Mouse (Mus musculus) heart, embryonic 11.5 days (tissue): ENCODE measurements around the gene Cldn5. TPM values are rescaled to one million over a fixed set of nuclear protein-coding genes. Genes with fewer than 3 reads are reported as not detected.
A peak's percentile ranks its signal among the peaks of the same experiment; 100 is the strongest.

Source experiments
- ATAC-seq: fragments of 200-750 bp; cut with Nextera tagmentation; replicated peaks from 2 replicates; pipeline ENCODE4 v1.8.0; 2017; ENCODE audit warnings: moderate library complexity; ENCODE audit not compliant: insufficient number of reproducible peaks, low FRiP score, low TSS enrichment
- H3K27ac ChIP-seq: fragments of 300-500 bp; sonication (generic); 2 replicates; pipeline ENCODE4 v1.5.1; 2014; ENCODE audit warnings: mild to moderate bottlenecking, low read depth, low read length
- H3K27me3 ChIP-seq: fragments of 300-500 bp; sonication (generic); 2 replicates; pipeline ENCODE4 v1.6.1; 2014; ENCODE audit warnings: mild to moderate bottlenecking, low read length, mixed read lengths; ENCODE audit not compliant: control insufficient read depth, insufficient read depth
- H3K36me3 ChIP-seq: fragments of 300-500 bp; sonication (generic); 2 replicates; pipeline ENCODE4 v1.6.1; 2014; ENCODE audit warnings: mild to moderate bottlenecking, low read length, moderate library complexity, mixed read lengths; ENCODE audit not compliant: control insufficient read depth, insufficient read depth
- H3K4me1 ChIP-seq: fragments of 300-500 bp; sonication (generic); 2 replicates; pipeline ENCODE4 v1.6.1; 2014; ENCODE audit warnings: low read length; ENCODE audit not compliant: control insufficient read depth, insufficient read depth
- H3K4me2 ChIP-seq: fragments of 300-500 bp; sonication (generic); 2 replicates; pipeline ENCODE4 v1.6.1; 2014; ENCODE audit warnings: mild to moderate bottlenecking, moderate library complexity
- H3K4me3 ChIP-seq: fragments of 300-500 bp; sonication (generic); 2 replicates; pipeline ENCODE4 v1.5.1; 2014; ENCODE audit warnings: low read depth, low read length
- H3K9ac ChIP-seq: fragments of 300-500 bp; sonication (generic); 2 replicates; pipeline ENCODE4 v1.6.1; 2014; ENCODE audit warnings: mild to moderate bottlenecking, low read depth, low read length, moderate library complexity
- H3K9me3 ChIP-seq: fragments of 300-500 bp; sonication (generic); replicated peaks from 2 replicates; pipeline ENCODE4 v1.6.1; 2016; ENCODE audit warnings: low read length; ENCODE audit not compliant: control insufficient read depth
- WGBS: fragments of 180-500 bp; shearing (Covaris S2); extraction: QIAGEN DNeasy Blood & Tissue Kit; methylation state at CpG from one replicate; pipeline ENCODE4 v1.1.7; 2014; ENCODE audit not compliant: insufficient replicate concordance; 5-methylcytosine and 5-hydroxymethylcytosine counted together
- polyA plus RNA-seq: library from polyadenylated mRNA; unstranded; fragments of >200 nt; fragmentation: Nextera tagmentation; extraction: Ambion mirVana; gene quantifications from 2 replicates; pipeline ENCODE4 v1.2.1, GENCODE M21; 2014

Gene Cldn5
- polyA plus RNA-seq, 1 experiment from 2014 or later = 6.6 TPM

- no peaks in the 10 kb centered on the region for H3K9me3 ChIP-seq
- no peak overlapping the region for H3K9ac ChIP-seq
- H3K4me3 ChIP-seq = no peak overlapping the region
- H3K4me2 ChIP-seq = no peak overlapping the region
- no peaks in the 10 kb centered on the region for H3K4me1 ChIP-seq
- H3K36me3 ChIP-seq = no peaks in the 10 kb centered on the region
- H3K27me3 ChIP-seq = no peaks in the 10 kb centered on the region
- H3K27ac ChIP-seq = no peak overlapping the region
- ATAC-seq = no peak
- WGBS = 80% methylated on average over 11 of the region's 11 CpGs
Observed at GRCm38 (mm10) chr16:18751101-18751500, 25.5 kb upstream of the Cldn5 start.

DNA sequence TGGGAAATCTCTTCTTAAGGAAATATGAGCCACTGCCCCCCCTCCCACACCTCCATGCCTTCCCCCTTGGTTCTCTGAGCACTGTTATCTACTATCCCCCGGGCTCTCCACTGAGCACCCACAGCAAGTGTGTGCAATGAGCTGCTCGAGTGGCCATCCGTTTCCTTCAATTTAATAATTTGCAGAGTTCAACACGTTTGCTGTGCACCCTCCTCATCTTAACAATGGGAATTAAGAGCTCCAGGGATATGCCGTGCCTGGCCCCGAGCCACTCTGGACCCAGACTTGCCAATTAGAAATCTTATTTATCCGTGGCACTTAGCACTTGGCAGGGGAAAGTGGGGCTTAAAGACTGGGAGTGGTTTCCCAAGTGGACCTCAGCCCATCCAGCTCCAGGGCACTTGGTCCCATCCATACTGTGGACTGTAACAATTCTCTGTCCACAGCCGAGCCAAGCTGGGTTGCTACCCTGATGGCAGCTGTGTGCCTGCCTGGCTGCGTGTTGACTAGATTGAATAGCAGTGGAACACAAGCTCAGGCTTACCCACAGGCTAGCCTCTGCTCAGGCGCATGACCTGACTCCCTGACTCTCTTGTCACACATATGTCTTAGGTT, 24.7 kb upstream of the Cldn5 start:
- WGBS = 69% methylated on average over 10 of the region's 10 CpGs
- ATAC-seq = no peak
- H3K9me3 ChIP-seq = no peaks in the 10 kb centered on the region
- no peaks in the 10 kb centered on the region for H3K36me3 ChIP-seq
- H3K27me3 ChIP-seq = no peaks in the 10 kb centered on the region
- no peak overlapping the region for H3K9ac ChIP-seq
- no peaks in the 10 kb centered on the region for H3K4me1 ChIP-seq
- H3K4me3 ChIP-seq = no peak overlapping the region
- H3K4me2 ChIP-seq = no peak overlapping the region
- H3K27ac ChIP-seq = no peak overlapping the region

DNA sequence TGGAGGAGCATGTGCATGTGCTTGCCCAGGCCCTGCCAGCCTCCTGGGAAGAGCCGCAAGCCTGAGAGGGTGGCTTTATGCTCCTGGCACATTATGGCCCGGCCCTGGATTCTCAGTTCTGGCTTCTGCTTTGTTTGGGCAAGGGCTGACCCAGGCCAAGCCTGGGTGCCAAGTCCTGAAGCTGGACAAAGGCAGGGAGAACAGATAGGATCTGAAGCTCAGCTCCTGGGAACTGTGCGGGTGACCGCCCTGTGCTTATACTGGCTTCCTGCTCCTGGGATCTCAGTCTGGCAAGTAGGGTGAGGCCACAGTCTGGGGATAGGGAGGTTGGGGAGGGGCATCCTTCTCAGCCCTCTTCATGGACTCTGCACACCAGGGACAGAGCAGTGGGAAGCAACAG, 14.9 kb upstream of the Cldn5 start:
- H3K4me2 ChIP-seq = no peak overlapping the region
- no peaks in the 10 kb centered on the region for H3K27me3 ChIP-seq
- no peak overlapping the region for H3K4me3 ChIP-seq
- H3K9me3 ChIP-seq = no peaks in the 10 kb centered on the region
- WGBS = 70% methylated on average over 4 of the region's 4 CpGs
- no peak for ATAC-seq
- H3K36me3 ChIP-seq = no peaks in the 10 kb centered on the region
- H3K9ac ChIP-seq = no peak overlapping the region
- no peak overlapping the region for H3K27ac ChIP-seq
- no peaks in the 10 kb centered on the region for H3K4me1 ChIP-seq

GRCm38 (mm10) chr16:18762960-18763359, 13.7 kb upstream of the Cldn5 start:
- 67% methylated on average over 3 of the region's 3 CpGs for WGBS
- no peaks in the 10 kb centered on the region for H3K36me3 ChIP-seq
- no peak for ATAC-seq
- no peak overlapping the region for H3K4me3 ChIP-seq
- no peak overlapping the region for H3K9ac ChIP-seq
- H3K9me3 ChIP-seq = no peaks in the 10 kb centered on the region
- no peaks in the 10 kb centered on the region for H3K4me1 ChIP-seq
- no peak overlapping the region for H3K4me2 ChIP-seq
- no peak overlapping the region for H3K27ac ChIP-seq
- no peaks in the 10 kb centered on the region for H3K27me3 ChIP-seq

- Histone ChIP-seq H3K9me3 (no peaks in the 10 kb centered on the region), H3K4me3 (no peak overlapping the region), H3K27ac (no peak overlapping the region), H3K36me3 (no peaks in the 10 kb centered on the region), H3K4me2 (no peak overlapping the region), H3K4me1 (no peaks in the 10 kb centered on the region), H3K9ac (no peak overlapping the region), H3K27me3 (no peaks in the 10 kb centered on the region)
- ATAC-seq = no peak
- 63% methylated on average over 4 of the region's 4 CpGs for WGBS
Observed at GRCm38 (mm10) chr16:18766390-18766789, 10.3 kb upstream of the Cldn5 start.

GRCm38 (mm10) chr16:18769501-18769900, 7.1 kb upstream of the Cldn5 start:
- no peak overlapping the region for H3K27ac ChIP-seq
- H3K9me3 ChIP-seq = no peaks in the 10 kb centered on the region
- 73% methylated on average over 1 of the region's 1 CpGs for WGBS
- H3K4me3 ChIP-seq = no peak overlapping the region
- no peak overlapping the region for H3K9ac ChIP-seq
- no peak overlapping the region for H3K4me2 ChIP-seq
- no peaks in the 10 kb centered on the region for H3K27me3 ChIP-seq
- H3K4me1 ChIP-seq = peaks cover 10% of the 10 kb centered on the region
- ATAC-seq = no peak
- H3K36me3 ChIP-seq = no peaks in the 10 kb centered on the region

DNA sequence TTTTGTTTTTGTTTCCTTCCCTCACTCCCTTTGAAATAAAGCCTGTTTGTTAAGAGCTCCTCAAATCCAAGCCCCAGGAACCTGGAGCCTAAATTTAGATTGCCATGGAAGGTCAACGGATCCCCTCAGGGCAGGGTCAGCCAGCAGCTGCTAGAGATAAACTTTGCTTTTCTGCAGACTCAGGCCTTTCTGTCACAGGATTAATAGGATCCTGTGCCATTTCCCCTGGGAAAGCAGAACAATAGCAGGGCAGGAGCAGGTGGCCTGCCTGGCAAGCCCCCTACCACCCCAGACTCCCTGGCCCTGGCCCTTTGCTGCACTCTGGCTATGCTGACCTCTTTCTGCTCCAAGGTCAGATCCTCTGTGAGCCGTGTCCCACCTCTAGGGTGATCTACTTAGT, 2.7 kb upstream of the Cldn5 start:
- H3K36me3 ChIP-seq = no peaks in the 10 kb centered on the region
- no peak for ATAC-seq
- H3K4me1 ChIP-seq = peaks cover 16% of the 10 kb centered on the region
- H3K4me3 ChIP-seq = no peak overlapping the region
- no peak overlapping the region for H3K27ac ChIP-seq
- WGBS = 13% methylated on average over 2 of the region's 2 CpGs
- H3K27me3 ChIP-seq = peaks cover 40% of the 10 kb centered on the region
- H3K4me2 ChIP-seq = no peak overlapping the region
- no peak overlapping the region for H3K9ac ChIP-seq
- no peaks in the 10 kb centered on the region for H3K9me3 ChIP-seq

DNA sequence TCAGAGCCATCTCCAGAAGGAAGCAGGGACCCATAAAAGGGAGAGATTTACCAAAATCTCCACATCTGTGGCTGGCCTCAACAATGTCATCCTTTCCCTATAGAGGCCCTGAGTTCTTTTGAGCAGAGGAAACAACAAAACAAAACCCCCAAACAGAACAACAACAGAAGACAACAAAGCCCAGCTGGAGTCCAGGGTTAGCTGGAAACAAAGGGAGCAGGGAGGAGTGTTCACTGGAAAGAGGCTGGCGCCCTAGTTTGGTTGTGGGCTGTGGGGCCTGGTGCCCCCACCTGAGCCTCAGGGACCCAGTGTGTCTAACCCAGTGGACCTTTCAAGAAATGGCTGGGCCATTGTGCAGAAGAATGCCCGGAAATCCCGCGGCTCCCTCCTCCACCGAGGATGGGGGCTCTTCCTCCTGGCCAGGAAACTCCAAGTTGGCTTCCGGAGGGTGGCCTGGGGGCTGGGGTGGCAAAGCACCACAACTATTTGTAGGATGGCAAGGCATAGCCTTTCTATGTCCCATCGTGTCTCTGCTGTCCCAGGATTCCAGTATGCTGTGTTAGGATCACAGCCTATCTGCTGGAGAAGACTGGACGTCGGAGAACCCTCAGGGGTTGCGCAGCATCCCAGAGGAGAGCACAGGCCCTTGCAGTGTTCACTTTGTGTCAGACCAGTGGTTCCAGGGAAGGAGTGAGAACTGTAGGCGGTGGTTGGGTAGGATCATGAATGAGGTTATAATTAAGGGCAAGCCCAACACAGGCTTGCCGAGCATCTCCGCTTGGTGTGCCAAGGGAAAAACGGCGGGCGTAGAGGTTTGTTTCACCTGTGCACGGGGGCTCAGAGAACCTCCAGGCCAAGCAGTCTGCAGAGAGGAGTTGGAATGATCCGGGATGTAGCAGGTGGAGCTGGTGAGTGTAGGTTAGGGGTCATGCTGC, 759 bp upstream of the Cldn5 start:
- Histone ChIP-seq H3K9ac (no peak overlapping the region), H3K4me1 (peaks cover 16% of the 10 kb centered on the region), H3K36me3 (peaks cover 3% of the 10 kb centered on the region; the same call in 1 of the 2 replicates), H3K4me3 (peak overlapping the region; percentile 38), H3K27ac (0 out of 2 replicates have a peak overlapping the region, but pooled peaks have one; percentile 6), H3K4me2 (peak overlapping the region; percentile 76), H3K9me3 (no peaks in the 10 kb centered on the region), H3K27me3 (peaks cover 46% of the 10 kb centered on the region)
- ATAC-seq = no peak
- WGBS = 38% methylated on average over 18 of the region's 18 CpGs
